Mouse (Mus musculus) mature B cell (primary cell): ENCODE measurements around the gene Caskin2.

Source experiments
- in situ Hi-C: fragments of 300-500 bp; cut with MboI; formaldehyde crosslinking; loops from 2 replicates; pipeline ENCODE4 v1.14.3; 2019

The Caskin2 gene

GRCm38 (mm10) chr11:115831518-115831917, 18.1 kb upstream of the Caskin2 start:
- in situ Hi-C loops: no loop called here

- in situ Hi-C loops: no loop called here
Measured at GRCm38 (mm10) chr11:115830550-115831325, 17.3 kb upstream of the Caskin2 start.

- in situ Hi-C loops: no loop called here
Measured at GRCm38 (mm10) chr11:115829036-115829435, 15.6 kb upstream of the Caskin2 start.

GRCm38 (mm10) chr11:115827624-115828023, 14.2 kb upstream of the Caskin2 start:
- in situ Hi-C loops: no loop called here

GRCm38 (mm10) chr11:115826487-115826886, 13.0 kb upstream of the Caskin2 start:
- in situ Hi-C loops: no loop called here

GRCm38 (mm10) chr11:115824813-115825212, 11.4 kb upstream of the Caskin2 start:
- in situ Hi-C loops: no loop called here

- in situ Hi-C loops: no loop called here
Measured at GRCm38 (mm10) chr11:115823774-115824740, 10.6 kb upstream of the Caskin2 start, which contains the start of gene Llgl2. TSS of gene Llgl2 (plus strand) at chr11:115824049.

GRCm38 (mm10) chr11:115821001-115821400, 7.6 kb upstream of the Caskin2 start:
- in situ Hi-C loops: no loop called here

GRCm38 (mm10) chr11:115819915-115820623, 6.6 kb upstream of the Caskin2 start:
- in situ Hi-C loops: loop anchor here (10.0 kb wide), 1 partner anchor 335 kb away; no protein-coding TSS in a partner anchor

GRCm38 (mm10) chr11:115817331-115817730, 3.9 kb upstream of the Caskin2 start:
- in situ Hi-C loops: loop anchor here (10.0 kb wide), 1 partner anchor 333 kb away; no protein-coding TSS in a partner anchor

- in situ Hi-C loops: loop anchor here (5.0 to 10.0 kb wide), 2 partner anchors 93 to 330 kb away; no protein-coding TSS in a partner anchor
Measured at GRCm38 (mm10) chr11:115814605-115815450, 1.4 kb upstream of the Caskin2 start, which contains the start of gene Tsen54. TSS of gene Tsen54 (plus strand) at chr11:115814724.

- in situ Hi-C loops: loop anchor here (5.0 to 10.0 kb wide), 2 partner anchors 90 to 328 kb away; no protein-coding TSS in a partner anchor
Measured at GRCm38 (mm10) chr11:115812533-115813420, 662 bp downstream of the Caskin2 start.

GRCm38 (mm10) chr11:115812095-115812494, 1.3 kb downstream of the Caskin2 start:
- in situ Hi-C loops: loop anchor here (5.0 to 10.0 kb wide), 2 partner anchors 90 to 327 kb away; no protein-coding TSS in a partner anchor

GRCm38 (mm10) chr11:115811381-115812093, 1.9 kb downstream of the Caskin2 start:
- in situ Hi-C loops: loop anchor here (5.0 to 10.0 kb wide), 2 partner anchors 89 to 327 kb away; no protein-coding TSS in a partner anchor

- in situ Hi-C loops: loop anchor here (5.0 to 10.0 kb wide), 2 partner anchors 88 to 326 kb away; no protein-coding TSS in a partner anchor
Measured at GRCm38 (mm10) chr11:115810377-115810776, 3.1 kb downstream of the Caskin2 start.

- in situ Hi-C loops: no loop called here
Measured at GRCm38 (mm10) chr11:115809311-115809781, 4.1 kb downstream of the Caskin2 start.

- in situ Hi-C loops: no loop called here
Measured at GRCm38 (mm10) chr11:115808696-115809310, 4.6 kb downstream of the Caskin2 start.

- in situ Hi-C loops: no loop called here
Measured at GRCm38 (mm10) chr11:115807971-115808370, 5.5 kb downstream of the Caskin2 start.
